Mouse (Mus musculus) cerebellum, postnatal 14 days (tissue): ENCODE data around the gene Hsd3b6.
"Not testable (repeated sequence)": the region's sequence is repeated elsewhere in the genome, so short reads cannot be mapped to it uniquely, and the experiment has no call there.

Source experiments
- DNase-seq, 2 experiments: peaks; one replicate each; pipeline ENCODE4 v3.0.0; 2021; ENCODE audit warnings: mixed read lengths in 2 of 2

Hsd3b6 gene

GRCm38 (mm10) chr3:98814101-98814670 is at the start of gene Hsd3b6:
Hsd3b6 (minus strand) TSS chr3:98814443.
- no peak for DNase-seq

GRCm38 (mm10) chr3:98862800-98863199 is 48.6 kb upstream of the Hsd3b6 start:
- DNase-seq: no peak

DNA sequence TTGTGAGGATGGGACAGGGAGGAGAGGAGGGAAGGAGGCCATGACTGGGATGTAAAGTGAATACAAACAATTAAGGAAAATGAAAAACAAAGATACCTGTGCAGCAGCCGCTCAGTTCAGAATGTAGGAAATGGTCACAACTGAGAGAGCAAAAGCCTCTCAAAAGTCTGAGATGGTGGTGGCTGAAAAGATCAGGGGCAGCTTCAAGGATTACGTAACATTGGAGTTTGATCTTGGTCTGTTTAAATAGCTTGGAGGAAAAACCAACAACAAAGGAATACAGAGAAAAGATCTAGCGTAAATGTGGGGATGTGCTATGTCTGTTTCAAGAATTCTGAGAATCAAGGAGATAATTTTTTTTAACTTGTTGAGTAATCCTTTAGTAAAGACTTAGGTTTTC is 45.3 kb upstream of the Hsd3b6 start, which contains the start of gene Hsd3b1:
Hsd3b1 (minus strand) TSS at position 219 of the 400 bp plus-strand sequence.
- DNase-seq: no peak

- no peak for DNase-seq
Observed at GRCm38 (mm10) chr3:98858051-98858450, 43.8 kb upstream of the Hsd3b6 start.

DNA sequence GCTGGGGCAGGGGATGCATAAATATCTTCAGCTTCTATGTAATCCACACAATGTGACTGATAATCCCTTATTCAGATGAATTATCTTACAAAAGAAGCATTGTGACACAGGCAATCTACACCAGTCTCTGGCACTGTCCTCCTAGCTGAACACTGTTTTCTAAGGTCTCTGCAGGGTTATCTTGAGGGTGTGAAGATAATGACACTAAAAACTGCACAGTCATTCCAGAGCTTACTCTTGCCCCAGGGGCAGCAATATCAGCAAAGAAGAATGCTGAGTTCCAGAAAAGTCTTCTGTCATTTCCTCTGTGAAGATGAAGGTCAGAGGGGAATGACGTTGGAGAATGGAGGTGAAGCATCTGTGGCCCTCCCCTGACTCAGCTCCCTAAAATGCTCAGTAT is 42.6 kb upstream of the Hsd3b6 start:
- DNase-seq: no peak

- DNase-seq: no peak
Observed at GRCm38 (mm10) chr3:98855160-98855559, 40.9 kb upstream of the Hsd3b6 start.

- no peak for DNase-seq
Observed at GRCm38 (mm10) chr3:98853685-98854084, 39.4 kb upstream of the Hsd3b6 start.

DNA sequence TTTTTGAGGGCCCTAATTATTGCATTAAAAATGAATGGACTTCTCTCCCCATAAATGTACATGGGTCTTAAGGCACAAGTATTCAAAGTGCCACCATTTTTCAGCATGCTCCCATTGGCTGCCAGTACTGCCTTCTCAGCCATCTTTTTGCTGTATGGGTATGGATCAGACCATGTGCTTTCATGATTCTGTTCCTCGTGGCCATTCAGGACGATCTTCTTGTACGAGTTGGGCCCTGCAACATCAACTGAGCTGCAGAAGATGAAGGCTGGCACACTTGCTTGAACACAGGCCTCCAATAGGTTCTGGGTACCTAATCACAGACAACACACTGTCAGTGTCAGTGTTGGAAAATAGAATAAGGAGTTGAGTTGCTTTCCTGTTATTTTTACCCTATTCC is 38.8 kb upstream of the Hsd3b6 start:
- no peak for DNase-seq

DNA sequence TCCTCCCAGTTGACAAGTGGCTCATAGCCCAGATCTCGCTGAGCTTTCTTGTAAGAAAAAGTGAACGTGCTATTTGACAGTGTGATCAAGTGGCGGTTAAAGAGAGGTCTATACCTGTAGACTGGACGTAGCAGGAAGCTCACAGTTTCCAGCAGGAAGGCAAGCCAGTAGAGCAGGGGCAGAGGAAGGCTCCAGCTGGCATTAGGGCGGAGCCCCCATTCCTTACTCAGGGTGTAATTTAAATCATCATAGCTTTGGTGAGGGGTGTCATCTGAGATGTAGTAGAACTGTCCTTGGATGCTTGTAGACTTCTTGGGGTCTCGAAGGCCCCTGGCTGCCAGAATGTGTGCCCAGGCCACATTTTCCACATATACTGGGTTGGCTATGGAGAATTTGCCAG is 38.4 kb upstream of the Hsd3b6 start:
- no peak for DNase-seq

DNA sequence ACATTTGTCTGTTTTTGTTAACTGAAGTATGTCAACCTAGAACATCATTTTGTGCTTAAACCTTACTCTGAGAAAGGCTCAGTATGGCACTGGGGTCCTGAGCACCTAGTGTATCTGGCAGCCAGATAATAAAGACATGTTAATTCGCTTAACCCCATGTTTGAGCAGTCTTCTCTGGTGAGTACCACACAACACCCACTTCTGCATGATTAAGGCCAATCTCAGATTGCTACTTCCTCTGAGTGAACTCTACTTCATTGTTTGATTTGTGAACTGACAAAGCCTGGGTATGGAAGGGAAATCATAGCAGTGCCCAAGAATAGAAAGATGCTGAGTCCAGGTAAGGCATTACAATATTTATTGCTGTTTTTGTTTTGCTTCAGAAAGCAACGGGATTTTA is 37.6 kb upstream of the Hsd3b6 start:
- no peak for DNase-seq

GRCm38 (mm10) chr3:98850262-98850661 is 36.0 kb upstream of the Hsd3b6 start:
- DNase-seq: no peak

- DNase-seq: no peak
Observed at GRCm38 (mm10) chr3:98848898-98849297, 34.7 kb upstream of the Hsd3b6 start.

DNA sequence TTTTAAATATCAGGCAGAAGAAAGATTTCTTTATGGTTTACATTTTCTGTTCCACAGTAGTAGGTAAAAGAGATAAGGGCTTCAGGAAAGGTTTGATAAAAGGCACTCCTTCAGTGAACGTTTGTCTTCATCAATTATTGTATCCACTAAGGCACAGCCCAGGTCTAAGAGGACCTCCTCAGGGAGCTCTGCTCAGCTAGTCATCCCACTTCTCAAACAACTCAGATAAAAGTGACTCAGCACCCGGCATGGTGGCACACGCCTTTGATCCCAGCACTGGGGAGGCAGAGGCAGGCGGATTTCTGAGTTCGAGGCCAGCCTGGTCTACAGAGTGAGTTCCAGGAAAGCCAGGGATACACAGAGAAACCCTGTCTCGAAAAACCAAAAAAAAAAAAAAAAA is 1.6 kb downstream of the Hsd3b6 start:
- not testable (repeated sequence) for DNase-seq

GRCm38 (mm10) chr3:98805032-98805431 is 9.2 kb downstream of the Hsd3b6 start:
- DNase-seq: not testable (repeated sequence)

DNA sequence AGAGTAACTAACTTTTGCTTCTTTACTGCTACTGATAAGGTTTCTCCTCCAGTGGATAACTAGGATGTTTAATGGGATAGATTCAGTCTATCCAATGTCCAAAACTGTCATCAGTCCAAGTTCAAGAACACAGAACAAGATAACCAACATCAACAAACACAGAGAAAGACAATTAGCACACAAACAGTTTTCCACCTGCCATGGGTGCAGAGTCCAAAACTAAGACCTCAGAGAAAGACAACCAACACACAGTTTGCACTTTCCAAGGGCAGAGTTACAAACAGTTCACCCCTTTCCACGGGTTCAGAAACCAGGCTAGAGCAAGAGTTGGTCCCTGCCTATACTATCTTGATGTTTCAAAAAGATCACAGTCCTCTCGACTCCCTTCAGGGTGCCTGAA is 27.7 kb downstream of the Hsd3b6 start:
- DNase-seq: no peak

DNA sequence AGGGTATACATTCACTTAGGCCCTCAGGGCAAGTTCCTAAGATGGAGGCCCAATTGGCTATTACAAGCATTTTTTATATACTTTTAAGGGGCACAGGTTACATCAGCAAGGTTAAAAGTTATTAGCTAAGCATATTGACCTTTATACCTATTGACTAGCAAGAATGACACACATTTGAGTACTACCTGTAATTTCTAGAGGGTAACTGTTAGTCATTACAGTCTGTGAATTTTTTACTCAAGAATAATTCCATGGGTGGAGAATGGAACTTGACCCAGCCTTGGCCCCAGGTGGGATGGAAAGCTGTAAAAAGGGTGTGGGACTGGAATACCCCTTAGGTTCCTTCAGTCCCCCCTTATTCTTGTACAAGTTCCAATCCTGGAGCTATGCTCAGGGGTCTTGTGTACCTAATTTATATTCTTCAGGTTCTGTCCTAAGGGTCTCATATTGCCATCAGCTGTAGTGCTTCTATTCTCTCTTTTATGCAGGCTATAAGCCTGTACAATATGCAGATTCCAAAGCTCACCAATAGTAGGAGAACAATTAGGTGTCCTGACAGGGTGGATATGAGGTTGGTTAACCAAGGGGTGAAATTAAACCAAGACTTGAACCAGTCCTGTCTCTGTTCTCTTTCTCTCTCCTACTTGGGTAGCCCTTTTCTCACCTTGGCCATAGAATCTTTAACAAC is 31.9 kb downstream of the Hsd3b6 start:
- no peak for DNase-seq

GRCm38 (mm10) chr3:98780921-98781320 is 33.3 kb downstream of the Hsd3b6 start:
- DNase-seq: no peak

GRCm38 (mm10) chr3:98764155-98764554 is 50.1 kb downstream of the Hsd3b6 start:
- no peak for DNase-seq

DNA sequence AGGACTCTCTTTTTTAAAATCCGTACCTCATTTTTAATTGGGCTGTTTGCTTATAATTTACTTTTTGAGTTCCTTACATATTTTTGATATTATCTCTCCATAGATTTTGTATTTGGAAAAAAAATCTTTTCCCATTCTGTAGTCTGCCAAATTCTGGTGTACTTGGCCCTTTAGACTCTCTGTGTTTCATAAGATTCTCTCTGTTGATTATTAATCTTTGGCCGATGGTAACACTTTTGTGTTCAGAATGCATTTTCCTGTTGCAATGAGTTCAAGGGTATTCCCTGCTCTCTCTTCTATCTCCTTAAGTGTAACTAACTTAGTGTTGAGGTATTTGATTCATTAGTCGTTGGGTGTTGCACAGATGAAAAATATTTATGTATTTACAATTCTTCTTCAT is 57.4 kb downstream of the Hsd3b6 start:
- DNase-seq: no peak
